Comparison of ENCODE assay signal across 10 mouse cellular contexts in the genomic region with DNA sequence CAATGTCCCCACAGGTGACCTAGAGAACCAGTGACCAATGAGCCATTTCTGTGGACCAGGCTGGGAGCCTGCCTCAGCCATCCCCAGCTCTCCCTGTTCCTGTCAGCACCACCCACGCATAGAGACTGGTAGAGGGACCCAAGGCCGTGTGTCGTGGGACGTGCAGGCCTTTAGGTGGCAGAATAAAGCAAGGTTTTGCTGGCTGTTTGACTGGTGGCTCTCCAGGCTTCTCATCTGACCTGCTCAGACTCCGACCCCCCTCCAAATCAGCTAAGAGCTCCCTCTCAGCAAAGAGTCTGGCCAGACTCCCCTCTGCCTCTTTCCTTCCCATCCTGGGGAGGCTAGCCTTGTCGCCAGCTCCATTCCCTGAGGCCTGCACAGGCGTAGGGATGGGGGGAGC. TPM values are rescaled to one million over a fixed set of nuclear protein-coding genes. Genes with fewer than 3 reads are reported as not detected.
DNase-seq lines count a peak whose midpoint lies in the region; ATAC-seq and TF ChIP-seq lines count a peak whose summit lies in the region.
"Had no signal": no experiment of that assay in that cellular context is flagged by ENCODE, and none has a peak within 500 bp of the region (broad histone marks: within the 10 kb centered on the region; RNA-seq: fewer than 3 reads in every experiment).

No protein-coding gene starts in this region.

- no peak overlapping the region for H3K4me2 ChIP-seq in embryonic facial prominence, embryonic 14.5 days (ENCODE audit: low read depth, low read length)
- H3K4me2 ChIP-seq in midbrain, embryonic 13.5 days (replicated peaks): no peak overlapping the region

- 0 out of 2 replicates have a peak overlapping the region, but pooled peaks have one; percentile 29 for H3K27ac ChIP-seq in heart, embryonic 10.5 days
- no peak overlapping the region for H3K27ac ChIP-seq in embryonic facial prominence, embryonic 14.5 days (replicated peaks; ENCODE audit: low read depth, low read length)
- H3K27ac ChIP-seq in midbrain, embryonic 13.5 days: peak overlapping the region; percentile 83
- H3K27ac ChIP-seq: macrophage had no signal

- no peak for DNase-seq in heart, embryonic 10.5 days (ENCODE audit: low spot score)
- no peak for DNase-seq in heart, postnatal 36 days
- peak; percentile 82 for DNase-seq in brain, embryonic 14.5 days (ENCODE audit: low read depth)
- DNase-seq in embryonic facial prominence, embryonic 14.5 days (ENCODE audit: low spot score): no peak
- DNase-seq in spleen, postnatal 10 days (ENCODE audit: low spot score in 2 of 2): no peak
- DNase-seq in kidney, adult 11 months: no peak

- no peak for TF ChIP-seq POLR2A in brain, embryonic 14.5 days (IDR thresholded peaks at IDR 0.05; ENCODE audit: borderline replicate concordance, extremely low read depth, insufficient read depth, insufficient read length, poor library complexity, severe bottlenecking)

- H3K9me3 ChIP-seq in heart, embryonic 10.5 days: no peaks in the 10 kb centered on the region
- no peaks in the 10 kb centered on the region for H3K9me3 ChIP-seq in embryonic facial prominence, embryonic 14.5 days (ENCODE audit: control insufficient read depth, low read length)
- H3K9me3 ChIP-seq in midbrain, embryonic 13.5 days: no peaks in the 10 kb centered on the region

- 0 out of 2 replicates have a peak, but pooled peaks have one; percentile 57 for ATAC-seq in embryonic facial prominence, embryonic 14.5 days (ENCODE audit: low read depth)
- peak; percentile 73 for ATAC-seq in midbrain, embryonic 13.5 days
- ATAC-seq in monocyte, adult 5-6 weeks (replicated peaks; ENCODE audit: insufficient number of reproducible peaks, low FRiP score, low TSS enrichment, poor library complexity, severe bottlenecking): no peak

- H3K4me3 ChIP-seq in heart, embryonic 10.5 days: no peak overlapping the region
- H3K4me3 ChIP-seq in embryonic facial prominence, embryonic 14.5 days (ENCODE audit: low read depth, low read length): no peak overlapping the region
- no peak overlapping the region for H3K4me3 ChIP-seq in midbrain, embryonic 13.5 days (replicated peaks)
- H3K4me3 ChIP-seq: erythroblast, embryonic 14.5 days had no signal

- peaks cover 39% of the 10 kb centered on the region for H3K36me3 ChIP-seq in heart, embryonic 10.5 days
- peaks cover 18% of the 10 kb centered on the region; the same call in 1 of the 2 replicates for H3K36me3 ChIP-seq in embryonic facial prominence, embryonic 14.5 days (ENCODE audit: control insufficient read depth, insufficient read depth, low read length)
- H3K36me3 ChIP-seq in midbrain, embryonic 13.5 days: peaks cover 13% of the 10 kb centered on the region; the same call in 1 of the 2 replicates

- peak; percentile 57; the same call in 1 of the 2 replicates for TF ChIP-seq CTCF in brain, embryonic 14.5 days (IDR thresholded peaks at IDR 0.05; ENCODE audit: borderline replicate concordance, extremely low read depth, insufficient read depth, insufficient read length)

- H3K9ac ChIP-seq in embryonic facial prominence, embryonic 14.5 days (ENCODE audit: low read depth, low read length): no peak overlapping the region
- 0 out of 2 replicates have a peak overlapping the region, but pooled peaks have one; percentile 20 for H3K9ac ChIP-seq in midbrain, embryonic 13.5 days (replicated peaks)

- H3K27me3 ChIP-seq in heart, embryonic 10.5 days (ENCODE audit: insufficient read depth, poor library complexity, severe bottlenecking): no peaks in the 10 kb centered on the region
- H3K27me3 ChIP-seq in embryonic facial prominence, embryonic 14.5 days (replicated peaks; ENCODE audit: control insufficient read depth, insufficient read depth, low read length): no peaks in the 10 kb centered on the region
- no peaks in the 10 kb centered on the region for H3K27me3 ChIP-seq in midbrain, embryonic 13.5 days

- intact Hi-C loops in heart, postnatal 36 days (cut with DNase I): no loop called here

- H3K4me1 ChIP-seq in heart, embryonic 10.5 days: peaks cover 40% of the 10 kb centered on the region
- H3K4me1 ChIP-seq in embryonic facial prominence, embryonic 14.5 days (ENCODE audit: control insufficient read depth, insufficient read depth, low read length): no peaks in the 10 kb centered on the region
- H3K4me1 ChIP-seq in midbrain, embryonic 13.5 days (replicated peaks): peaks cover 51% of the 10 kb centered on the region

- WGBS in heart, embryonic 10.5 days: 63% methylated on average over 7 of the region's 7 CpGs
- 66% methylated on average over 7 of the region's 7 CpGs for WGBS in embryonic facial prominence, embryonic 14.5 days
- 45% methylated on average over 7 of the region's 7 CpGs for WGBS in midbrain, embryonic 13.5 days

RNA-seq across cellular contexts. Expression of a gene that starts 58.1 kb away (rescaled TPM):
- 27.8 and 31.4 TPM in 2 replicates for polyA plus RNA-seq in heart, embryonic 10.5 days (2016; fragmentation: Nextera tagmentation; extraction: Ambion mirVana)
- total RNA-seq in heart, postnatal 36 days (2021): 10 to 100 TPM; 20.1 to 20.7 TPM
- 12.6 and 15.7 TPM in 2 replicates for polyA plus RNA-seq in brain, embryonic 14.5 days (2012; rRNA removed)
- polyA plus RNA-seq in embryonic facial prominence, embryonic 14.5 days (2014; fragmentation: Nextera tagmentation; extraction: Ambion mirVana): 14.4 and 18.7 TPM in 2 replicates
- polyA plus RNA-seq in midbrain, embryonic 13.5 days (2015; fragmentation: Nextera tagmentation; extraction: Ambion mirVana): 18.8 and 19.1 TPM in 2 replicates
- total RNA-seq in monocyte, adult 5-6 weeks (2017): 15.9 to 22.4 TPM (median 22.2 TPM) in 3 replicates
